Mouse (Mus musculus) erythroid progenitor cell, adult 5-6 weeks (primary cell): ENCODE measurements around the gene Scimp. TPM values are rescaled to one million over a fixed set of nuclear protein-coding genes. Genes with fewer than 3 reads are reported as not detected.

Source experiments
- ATAC-seq: replicated peaks from 2 replicates; pipeline ENCODE4 v1.8.0; 2016; ENCODE audit warnings: moderate number of reproducible peaks, mild to moderate bottlenecking, moderate TSS enrichment, inconsistent platforms; ENCODE audit not compliant: poor library complexity, low FRiP score, severe bottlenecking
- total RNA-seq, 2 experiments: library from RNA; stranded (forward) in 1 of 2; stranded (reverse) in 1 of 2; fragments of 150-400 nt in 1 of 2; fragments of 186-747, 209-891 nt in 1 of 2; gene quantifications; 2 replicates each; pipeline versions ENCODE4 v1.2.3 to v1.2.4; 2015 to 2017; ENCODE audit warnings: low replicate concordance in 2 of 2

The Scimp gene
- total RNA-seq, 2 experiments from 2014 or later = not detected

DNA sequence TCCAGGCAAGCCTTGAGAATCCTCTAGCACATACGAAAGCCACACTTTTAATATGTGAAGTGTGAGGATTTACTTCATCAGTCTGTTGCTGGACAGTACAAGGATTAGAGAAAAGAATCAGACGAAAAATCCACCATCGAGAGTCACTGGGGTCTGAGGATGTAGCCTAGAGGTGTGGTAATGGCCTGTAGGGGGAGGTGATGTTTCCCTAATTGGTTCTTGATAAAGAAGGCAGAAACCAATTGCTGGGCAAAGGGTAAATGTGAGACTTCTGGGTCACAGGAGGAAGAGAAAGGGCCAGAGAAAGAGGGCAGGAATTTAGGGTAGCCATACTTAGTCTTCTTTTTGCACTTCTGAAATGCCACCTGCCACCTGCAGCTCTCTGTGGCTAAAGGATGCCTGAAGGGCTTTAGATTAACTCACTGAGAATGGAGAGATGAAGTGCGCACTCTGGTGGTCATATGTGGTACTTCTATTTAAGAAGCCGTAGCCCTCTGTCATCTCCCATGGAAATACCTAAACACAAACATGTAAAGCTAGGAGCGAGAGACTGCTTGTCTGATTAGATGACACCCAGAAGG lies 3.2 kb upstream of the Scimp start:
- ATAC-seq = peak; percentile 78

DNA sequence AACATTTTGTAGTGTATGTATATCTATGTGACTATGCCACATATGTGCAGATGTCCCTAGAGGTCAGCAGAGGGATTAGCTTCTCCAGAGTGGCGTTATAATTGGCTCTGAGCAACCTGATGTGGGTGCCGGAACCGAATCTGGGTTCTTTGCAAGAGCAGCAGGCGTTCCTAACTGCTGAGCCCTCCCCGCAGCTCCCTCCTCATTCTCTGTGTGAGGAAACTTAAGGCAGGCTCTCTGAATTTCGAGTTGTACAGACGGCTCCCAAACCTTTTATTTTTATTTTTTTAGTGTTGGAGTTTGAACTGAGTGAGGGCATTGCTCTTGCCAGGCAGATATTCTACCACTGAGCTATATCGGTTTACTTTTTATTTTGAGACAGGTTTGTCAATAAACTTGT lies 2.7 kb upstream of the Scimp start:
- ATAC-seq = no peak

- ATAC-seq = no peak
Observed at GRCm38 (mm10) chr11:70811471-70812240, 730 bp downstream of the Scimp start.

- ATAC-seq = no peak
Observed at GRCm38 (mm10) chr11:70811041-70811440, 1.3 kb downstream of the Scimp start.

DNA sequence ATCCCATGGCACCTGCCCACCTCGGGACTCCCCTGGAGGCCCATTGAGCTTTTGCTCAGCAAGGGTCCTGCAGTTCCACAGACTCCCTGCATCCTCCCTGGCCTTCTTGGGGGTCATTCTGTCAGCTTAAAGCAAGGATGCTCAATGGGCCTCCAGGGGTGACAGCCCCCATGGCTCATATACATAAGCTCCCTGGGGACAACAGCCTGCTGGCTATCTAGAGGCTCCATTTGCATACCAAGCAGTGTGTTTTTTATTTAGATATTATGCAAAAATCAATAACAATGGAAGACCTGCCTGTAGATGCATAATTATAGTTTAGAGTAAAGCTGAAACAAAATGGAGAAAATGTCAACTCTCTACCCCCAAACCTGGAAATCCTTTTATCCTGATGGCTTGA lies 3.4 kb downstream of the Scimp start:
- no peak for ATAC-seq

DNA sequence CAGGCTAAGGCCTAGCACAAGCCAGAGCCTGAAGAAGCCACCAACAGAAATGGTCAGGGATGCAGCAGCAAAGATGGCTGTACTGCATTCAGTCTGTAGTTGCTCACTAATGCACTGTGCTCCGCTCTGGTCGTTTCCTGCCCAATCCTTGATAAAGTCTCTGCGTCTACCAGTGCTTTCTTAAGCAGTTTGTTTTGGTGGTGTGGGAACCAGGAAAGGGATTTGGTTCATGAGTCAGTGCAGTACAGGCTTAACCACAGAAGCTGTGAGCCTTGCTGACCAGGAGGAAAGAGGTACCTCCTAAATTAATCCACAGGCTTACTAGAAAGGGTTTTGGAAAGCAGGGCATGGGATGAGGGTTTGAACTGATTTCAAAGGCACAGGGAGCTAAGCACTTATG lies 4.3 kb downstream of the Scimp start:
- ATAC-seq = no peak

DNA sequence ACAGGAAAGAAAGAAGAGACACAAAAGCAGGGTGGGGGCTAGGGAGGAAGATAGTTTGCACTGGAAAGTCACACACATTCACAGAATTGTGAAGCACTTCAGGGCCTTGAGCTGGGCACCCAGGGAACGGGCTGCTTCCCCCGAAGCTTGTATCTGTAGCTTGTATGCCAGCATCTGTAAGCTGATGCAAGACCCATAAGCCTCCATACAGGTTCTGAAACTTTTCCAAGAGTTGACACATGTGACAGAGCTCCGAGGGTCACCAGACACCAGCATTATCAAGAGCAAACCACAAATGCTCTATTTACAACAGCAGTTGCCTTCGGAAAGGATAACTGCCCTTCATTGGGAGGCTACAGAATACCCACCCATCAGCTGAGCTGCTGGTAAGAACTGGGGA lies 4.8 kb downstream of the Scimp start:
- no peak for ATAC-seq

- no peak for ATAC-seq
Observed at GRCm38 (mm10) chr11:70806697-70807096, 5.7 kb downstream of the Scimp start.

DNA sequence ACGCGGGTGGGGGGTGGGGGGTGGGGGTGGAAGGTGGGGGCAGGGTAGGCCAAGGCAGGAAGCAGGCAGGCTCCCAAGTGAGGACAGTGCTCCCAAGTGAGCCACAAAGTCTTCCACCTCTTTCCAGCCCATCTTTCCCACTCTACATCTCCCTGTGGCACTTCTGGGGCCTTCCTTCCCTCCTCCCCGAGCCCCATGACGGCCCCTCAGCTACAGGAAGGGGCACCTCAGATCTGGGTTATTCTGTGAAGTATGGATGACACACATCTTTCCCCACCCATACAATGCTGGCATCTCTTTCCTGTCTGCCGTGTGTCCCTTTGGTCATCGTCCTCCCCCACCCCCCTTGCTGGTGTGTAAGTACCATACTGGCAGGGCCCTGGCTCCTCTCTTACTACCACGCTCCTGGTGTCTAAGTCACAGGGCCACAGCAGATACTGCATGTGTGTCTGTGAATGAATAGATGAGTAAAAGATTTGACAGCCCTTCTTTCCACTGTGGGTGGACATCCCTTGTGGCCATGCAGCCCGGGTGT lies 6.7 kb downstream of the Scimp start:
- no peak for ATAC-seq

- no peak for ATAC-seq
Observed at GRCm38 (mm10) chr11:70804395-70804794, 8.0 kb downstream of the Scimp start.

DNA sequence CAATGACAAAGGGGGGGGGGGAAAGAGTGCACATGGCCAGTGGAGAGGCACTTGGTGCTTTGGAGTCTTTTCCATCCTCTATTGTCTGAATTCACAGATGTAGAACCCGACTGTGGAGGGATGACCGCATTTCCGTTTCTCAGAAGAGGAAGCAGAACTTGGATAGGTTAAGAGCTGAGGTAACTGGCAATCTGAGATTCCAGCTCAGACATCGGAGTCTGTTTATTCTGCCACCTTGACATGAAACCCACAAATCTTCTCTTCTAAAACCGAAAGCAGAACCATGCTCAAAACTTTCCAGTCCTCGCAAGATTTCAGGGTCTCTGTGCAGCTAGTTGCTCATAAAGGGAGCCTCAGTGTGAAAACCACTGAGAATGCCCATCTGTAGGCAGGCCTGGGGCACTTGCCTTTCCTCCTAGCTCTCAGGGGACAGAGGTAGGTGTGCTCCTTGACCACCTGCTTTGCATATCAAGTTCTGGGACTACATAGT lies 8.6 kb downstream of the Scimp start:
- ATAC-seq = no peak

- ATAC-seq = no peak
Observed at GRCm38 (mm10) chr11:70802865-70803261, 9.5 kb downstream of the Scimp start.

DNA sequence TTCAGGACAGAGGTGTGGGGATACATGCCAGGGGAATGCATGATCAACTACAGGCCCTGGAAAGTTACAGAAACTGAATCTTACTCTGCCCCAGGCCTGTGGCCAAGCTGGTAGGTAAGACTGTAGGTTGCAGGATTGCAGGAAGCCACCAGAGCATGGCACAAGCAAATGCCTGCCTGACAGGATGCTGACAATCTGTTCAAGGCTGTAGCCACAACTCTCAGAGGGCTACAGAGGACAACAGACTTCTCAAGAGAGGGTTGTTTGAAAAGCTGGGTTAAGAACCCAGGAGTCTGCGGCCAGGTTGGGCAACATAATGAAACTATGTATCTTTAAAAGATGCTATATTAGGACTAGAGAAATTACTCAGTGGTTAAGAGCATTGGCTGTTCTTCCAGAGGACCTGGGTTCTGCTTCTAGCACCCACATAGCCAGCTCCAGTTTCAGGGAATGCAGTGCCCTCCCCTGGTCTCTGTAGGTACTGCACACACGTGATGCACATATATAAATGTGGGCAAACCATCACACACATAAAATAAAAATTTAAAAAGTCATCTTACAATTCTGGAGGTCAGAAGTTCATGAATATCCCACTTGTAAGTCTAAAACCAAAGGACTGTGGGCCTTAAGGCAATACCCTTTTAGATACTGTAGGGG lies 10.1 kb downstream of the Scimp start:
- ATAC-seq = no peak

DNA sequence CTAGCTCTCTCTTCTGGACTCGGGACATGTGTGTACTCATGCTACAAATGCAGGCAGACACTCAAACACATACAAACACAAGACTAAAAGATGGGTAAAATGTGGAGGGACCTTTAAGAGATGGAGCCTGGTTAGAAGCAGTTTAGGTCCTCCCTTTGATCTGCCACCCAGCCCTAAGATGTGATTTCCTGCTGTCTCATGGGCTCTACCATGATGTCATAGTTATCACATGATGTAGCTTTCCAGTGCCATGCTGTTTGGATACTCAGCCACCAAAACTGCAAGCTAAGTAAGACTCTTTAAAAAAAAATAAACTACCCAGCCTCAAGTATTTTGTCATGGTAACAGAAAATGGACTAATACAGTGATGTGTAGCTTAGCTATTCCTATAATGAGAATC lies 20.0 kb downstream of the Scimp start:
- ATAC-seq = no peak

DNA sequence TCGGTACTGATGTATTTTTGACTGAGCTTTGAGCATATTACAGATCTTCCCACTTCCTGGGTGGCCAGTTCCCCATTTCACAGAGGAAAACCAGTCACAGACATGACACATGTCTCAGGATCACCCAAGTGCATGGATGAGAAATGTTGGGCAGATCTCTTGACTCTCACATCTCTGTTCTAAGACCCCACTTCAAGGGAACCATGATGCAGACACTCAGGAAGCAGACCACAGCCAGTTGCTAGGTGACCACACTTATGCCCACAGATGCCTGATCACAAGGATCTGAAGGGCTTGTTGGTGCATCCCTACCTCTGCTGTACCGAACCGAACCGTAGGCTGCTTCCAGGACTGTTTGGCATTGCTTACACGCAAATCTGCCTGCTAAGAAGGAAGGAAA lies 20.7 kb downstream of the Scimp start:
- no peak for ATAC-seq

DNA sequence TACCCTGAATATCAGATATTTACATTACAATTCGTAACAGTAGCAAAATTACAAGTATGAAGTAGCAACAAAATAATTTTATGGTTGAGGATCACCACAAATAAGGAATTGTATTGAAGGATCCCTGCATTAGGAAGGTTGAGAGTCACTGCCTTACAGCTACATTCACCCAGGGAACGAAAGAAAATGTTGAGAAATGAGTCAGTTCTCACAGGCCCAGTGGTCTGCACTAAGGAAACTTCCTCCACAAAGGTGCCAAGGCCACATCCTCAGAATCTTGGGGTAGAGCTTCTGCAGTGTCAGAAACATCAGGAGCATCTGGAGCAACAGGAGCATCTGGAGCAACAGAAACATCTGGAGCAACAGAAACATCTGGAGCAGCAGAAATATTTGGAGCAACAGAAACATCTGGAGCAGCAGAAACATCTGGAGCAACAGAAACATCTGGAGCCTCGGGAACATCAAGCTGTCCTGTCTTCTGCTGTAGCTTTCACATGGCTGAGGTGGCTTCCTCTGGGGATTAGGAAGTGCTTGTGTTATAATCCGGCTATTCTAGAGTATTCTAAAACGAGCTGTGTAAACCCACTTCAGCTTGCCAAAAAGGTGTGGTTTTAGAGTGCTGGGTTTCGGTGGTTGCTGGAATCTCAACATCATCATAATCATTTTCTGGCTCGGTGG lies 21.4 kb downstream of the Scimp start:
- no peak for ATAC-seq

- no peak for ATAC-seq
Observed at GRCm38 (mm10) chr11:70790426-70790825, 22.0 kb downstream of the Scimp start.

GRCm38 (mm10) chr11:70788972-70789655 lies 23.3 kb downstream of the Scimp start:
- ATAC-seq = no peak

DNA sequence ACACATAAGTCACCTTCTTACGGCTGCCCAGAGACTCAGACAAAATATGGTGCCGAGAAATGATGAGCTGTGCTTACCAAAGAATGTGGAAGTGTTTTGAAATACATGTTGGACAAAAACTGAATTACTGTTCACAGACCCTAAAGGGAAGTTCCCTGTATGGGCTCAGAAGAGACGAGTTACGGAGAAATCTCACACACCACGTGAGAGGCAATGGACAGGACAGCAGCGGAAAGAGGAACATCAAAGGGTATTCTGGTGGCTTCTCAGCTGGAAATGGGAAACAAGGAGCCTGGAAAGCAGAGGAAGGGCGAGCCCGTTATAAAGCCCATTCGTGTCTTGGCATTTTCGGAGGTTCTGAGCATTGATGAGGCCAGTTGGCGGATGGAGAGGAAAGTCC lies 25.3 kb downstream of the Scimp start:
- no peak for ATAC-seq

DNA sequence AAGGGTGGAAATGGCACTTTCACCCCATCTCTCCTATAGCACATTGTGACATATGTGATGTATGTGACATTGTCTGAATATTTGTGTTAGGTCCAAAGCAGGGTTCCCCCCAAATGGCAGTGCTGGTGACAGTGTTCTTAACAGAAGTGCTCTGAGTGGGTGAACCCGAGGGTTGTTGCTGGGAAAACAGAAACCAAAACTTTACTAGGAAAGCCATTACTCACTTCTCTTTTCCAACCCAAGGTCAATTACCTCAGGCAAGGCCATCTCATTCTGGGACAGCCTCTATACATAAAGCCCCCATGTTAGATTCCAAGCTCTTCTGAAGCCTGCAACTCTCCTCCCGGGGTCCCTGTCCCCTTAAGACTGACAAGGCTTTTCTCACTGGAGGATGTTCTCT lies 26.5 kb downstream of the Scimp start:
- no peak for ATAC-seq
